Mouse (Mus musculus) urinary bladder, postnatal 36 days (tissue): ENCODE measurements around the gene Vkorc1.
"Not testable (repeated sequence)": the region's sequence is repeated elsewhere in the genome, so short reads cannot be mapped to it uniquely, and the experiment has no call there.

ENCODE experiments used
- DNase-seq, 2 experiments: peaks; one replicate each; pipeline ENCODE4 v3.0.0; 2022; ENCODE audit warnings: low spot score in 2 of 2, mixed read lengths in 1 of 2

Gene Vkorc1

GRCm38 (mm10) chr7:127895442-127895841 lies at the start of gene Vkorc1, which contains the start of gene Gm21974:
Vkorc1 (minus strand) TSS chr7:127895617.
Gm21974 (minus strand) TSS chr7:127895454.
- DNase-seq, result peak; percentile 92 to 97

GRCm38 (mm10) chr7:127944614-127945013 lies 49.2 kb upstream of the Vkorc1 start:
- no peak for DNase-seq

GRCm38 (mm10) chr7:127942097-127942496 lies 46.7 kb upstream of the Vkorc1 start:
- DNase-seq, result not testable (repeated sequence)

- no peak for DNase-seq
These were observed 40.9 kb upstream of the Vkorc1 start for GRCm38 (mm10) chr7:127936216-127936884.

GRCm38 (mm10) chr7:127935748-127936159 lies 40.3 kb upstream of the Vkorc1 start:
- DNase-seq, result no peak

GRCm38 (mm10) chr7:127935028-127935722 lies 39.8 kb upstream of the Vkorc1 start:
- peak; percentile 92 to 96 for DNase-seq

GRCm38 (mm10) chr7:127934075-127934474 lies 38.7 kb upstream of the Vkorc1 start:
- no peak for DNase-seq

GRCm38 (mm10) chr7:127932273-127933031 lies 37.0 kb upstream of the Vkorc1 start:
- peak in 1 of 2 experiments; percentile 55 for DNase-seq

- peak in 1 of 2 experiments; percentile 63 for DNase-seq
These were observed 36.1 kb upstream of the Vkorc1 start for GRCm38 (mm10) chr7:127931351-127932135.

- no peak for DNase-seq
These were observed 35.2 kb upstream of the Vkorc1 start for GRCm38 (mm10) chr7:127930636-127931035.

GRCm38 (mm10) chr7:127929923-127930322 lies 34.5 kb upstream of the Vkorc1 start, which contains the start of gene Prss8:
Prss8 (minus strand) TSS chr7:127930104.
- peak; percentile 69 to 77 for DNase-seq

- DNase-seq, result no peak
These were observed 33.2 kb upstream of the Vkorc1 start for GRCm38 (mm10) chr7:127928596-127928995.

GRCm38 (mm10) chr7:127927726-127928125 lies 32.3 kb upstream of the Vkorc1 start:
- no peak for DNase-seq

GRCm38 (mm10) chr7:127926846-127927245 lies 31.4 kb upstream of the Vkorc1 start:
- no peak for DNase-seq

GRCm38 (mm10) chr7:127926066-127926465 lies 30.6 kb upstream of the Vkorc1 start:
- no peak for DNase-seq

- no peak for DNase-seq
These were observed 29.8 kb upstream of the Vkorc1 start for GRCm38 (mm10) chr7:127925252-127925651.

GRCm38 (mm10) chr7:127923714-127924113 lies 28.3 kb upstream of the Vkorc1 start:
- DNase-seq, result no peak

- DNase-seq, result no peak
These were observed 27.2 kb upstream of the Vkorc1 start for GRCm38 (mm10) chr7:127922451-127923275.

GRCm38 (mm10) chr7:127921516-127921915 lies 26.1 kb upstream of the Vkorc1 start:
- no peak for DNase-seq

- DNase-seq, result no peak
These were observed 23.9 kb upstream of the Vkorc1 start for GRCm38 (mm10) chr7:127919290-127919689.

GRCm38 (mm10) chr7:127918203-127918602 lies 22.8 kb upstream of the Vkorc1 start:
- no peak for DNase-seq
